Mouse (Mus musculus) neural tube, embryonic 15.5 days (tissue): ENCODE measurements at regions not wholly inside any gene's neighbourhood (a gene's known extent, or its start where the extent isn't known, plus 50 kb on each side); places are given as distances from the start of the nearest gene placed in this dataset.
"Not testable (repeated sequence)": the region's sequence is repeated elsewhere in the genome, so short reads cannot be mapped to it uniquely, and the experiment has no call there.

Experiments
- ATAC-seq: fragments of 200-750 bp; cut with Nextera tagmentation; 2 replicates; pipeline ENCODE4 v1.8.0; 2017; ENCODE audit warnings: mild to moderate bottlenecking, moderate TSS enrichment, moderate library complexity; ENCODE audit not compliant: low FRiP score
- H3K27ac ChIP-seq: fragments of 300-500 bp; sonication (generic); replicated peaks from 2 replicates; pipeline ENCODE4 v1.5.1; 2015; ENCODE audit warnings: mild to moderate bottlenecking, inconsistent platforms
- H3K27me3 ChIP-seq: fragments of 300-500 bp; sonication (generic); replicated peaks from 2 replicates; pipeline ENCODE4 v1.6.1; 2015; ENCODE audit warnings: inconsistent platforms
- H3K36me3 ChIP-seq: fragments of 300-500 bp; sonication (generic); 2 replicates; pipeline ENCODE4 v1.6.1; 2015; ENCODE audit warnings: inconsistent platforms
- H3K4me1 ChIP-seq: fragments of 300-500 bp; sonication (generic); 2 replicates; pipeline ENCODE4 v1.6.1; 2015; ENCODE audit warnings: inconsistent platforms
- H3K4me2 ChIP-seq: fragments of 300-500 bp; sonication (generic); 2 replicates; pipeline ENCODE4 v1.6.1; 2015; ENCODE audit warnings: inconsistent platforms, mild to moderate bottlenecking, moderate library complexity
- H3K4me3 ChIP-seq: fragments of 300-500 bp; sonication (generic); replicated peaks from 2 replicates; pipeline ENCODE4 v1.5.1; 2015; ENCODE audit warnings: mild to moderate bottlenecking, inconsistent platforms
- H3K9ac ChIP-seq: fragments of 300-500 bp; sonication (generic); replicated peaks from 2 replicates; pipeline ENCODE4 v1.6.1; 2015; ENCODE audit warnings: mild to moderate bottlenecking, inconsistent platforms
- H3K9me3 ChIP-seq: fragments of 300-500 bp; sonication (generic); replicated peaks from 2 replicates; pipeline ENCODE4 v1.6.1; 2016; ENCODE audit warnings: inconsistent platforms
- WGBS: fragments of 180-500 bp; shearing (Covaris S2); methylation state at CpG from one replicate; pipeline ENCODE4 v1.1.7; 2015; ENCODE audit warnings: mixed read lengths; 5-methylcytosine and 5-hydroxymethylcytosine counted together

DNA sequence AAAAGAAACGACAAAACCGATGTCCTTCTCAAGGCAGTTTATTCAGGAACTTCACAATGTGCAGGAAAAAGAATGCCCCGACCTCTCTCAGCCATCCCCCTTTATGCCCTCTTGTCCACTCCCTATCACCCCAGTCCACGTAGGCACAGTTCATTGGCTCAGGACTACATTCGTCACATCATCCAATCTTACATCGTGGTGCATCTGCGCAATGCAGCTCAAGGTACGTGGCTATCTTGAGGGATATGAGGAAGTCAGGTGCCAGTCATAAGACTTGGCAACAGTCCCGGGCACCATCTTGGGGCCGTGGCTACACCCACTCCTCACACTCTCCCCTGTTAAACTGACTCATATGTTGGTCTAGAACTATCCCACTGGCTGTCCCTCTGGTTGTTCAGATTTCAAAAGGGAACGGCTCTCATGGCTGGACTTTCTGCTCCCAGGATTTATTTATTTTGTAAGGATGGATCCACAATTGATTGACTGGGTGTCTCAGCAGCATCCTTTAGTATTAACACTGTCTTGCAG, 87.4 kb upstream of the Olfr1402 start:
- H3K27ac ChIP-seq, ATAC-seq, H3K4me3 ChIP-seq, H3K36me3 ChIP-seq, H3K9ac ChIP-seq, H3K9me3 ChIP-seq, H3K4me2 ChIP-seq, H3K27me3 ChIP-seq: not testable (repeated sequence)
- peaks cover 10% of the 10 kb centered on the region; the same call in 1 of the 2 replicates for H3K4me1 ChIP-seq
- 91% methylated on average over 11 of the region's 11 CpGs for WGBS

DNA sequence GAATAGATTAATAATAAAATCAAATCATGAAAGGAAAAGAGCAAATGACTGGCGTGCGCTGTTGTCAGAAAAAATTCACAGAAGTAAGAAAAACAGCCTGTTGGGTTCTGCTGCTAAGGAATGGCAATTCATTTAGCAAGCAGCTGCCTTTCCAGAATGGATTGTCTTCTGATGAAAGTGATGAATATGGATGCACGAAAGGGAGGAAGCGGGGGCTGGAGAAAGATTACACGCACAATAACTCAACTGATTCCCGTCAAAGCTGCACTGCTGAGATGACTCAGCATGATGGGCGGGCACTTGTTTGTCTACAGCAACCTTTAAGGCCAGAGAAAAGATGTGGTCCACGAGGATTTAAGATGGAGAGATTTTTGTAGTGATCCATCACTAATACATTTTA, 85.4 kb upstream of the Olfr1402 start:
- Histone ChIP-seq H3K9ac (no peak overlapping the region), H3K9me3 (no peaks in the 10 kb centered on the region), H3K4me2 (peak overlapping the region; percentile 27; the same call in 1 of the 2 replicates), H3K4me1 (peaks cover 10% of the 10 kb centered on the region; the same call in 1 of the 2 replicates), H3K27me3 (no peaks in the 10 kb centered on the region), H3K36me3 (no peaks in the 10 kb centered on the region), H3K27ac (peak overlapping the region; percentile 33; the same call in 1 of the 2 replicates), H3K4me3 (no peak overlapping the region)
- no peak for ATAC-seq
- 18% methylated on average over 8 of the region's 8 CpGs for WGBS

- H3K4me1 ChIP-seq: peaks cover 13% of the 10 kb centered on the region
- no peak overlapping the region for H3K4me3 ChIP-seq
- H3K9me3 ChIP-seq: no peaks in the 10 kb centered on the region
- H3K9ac ChIP-seq: no peak overlapping the region
- WGBS: 62% methylated on average over 4 of the region's 4 CpGs
- no peaks in the 10 kb centered on the region for H3K36me3 ChIP-seq
- H3K4me2 ChIP-seq: no peak overlapping the region
- ATAC-seq: no peak; the same call in 1 of the 2 replicates
- no peaks in the 10 kb centered on the region for H3K27me3 ChIP-seq
- 0 out of 2 replicates have a peak overlapping the region, but pooled peaks have one; percentile 43 for H3K27ac ChIP-seq
These were observed 70.1 kb upstream of the Olfr1402 start for GRCm38 (mm10) chr3:97491904-97492303.

DNA sequence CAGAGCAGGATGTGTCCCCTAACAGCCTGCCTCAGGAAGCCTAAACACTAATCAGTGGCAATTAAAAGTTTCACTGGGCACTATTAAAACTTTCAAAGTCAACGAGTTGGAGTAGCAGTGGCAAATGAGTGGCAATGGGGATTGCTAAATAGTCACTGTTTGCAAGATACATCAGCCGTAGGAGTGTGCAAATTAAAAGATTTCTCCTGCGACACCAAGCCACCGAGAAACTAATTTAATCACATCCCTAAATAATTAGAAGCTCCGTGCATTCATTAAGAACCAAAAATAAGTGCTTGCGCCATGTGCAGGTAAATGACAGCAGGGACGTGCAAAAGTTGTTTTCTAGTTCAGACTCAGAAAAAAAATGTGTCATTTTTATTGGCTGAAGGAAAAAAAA, 69.4 kb upstream of the Olfr1402 start:
- H3K4me3 ChIP-seq: no peak overlapping the region
- no peak overlapping the region for H3K27ac ChIP-seq
- no peak overlapping the region for H3K9ac ChIP-seq
- no peaks in the 10 kb centered on the region for H3K9me3 ChIP-seq
- ATAC-seq: peak; percentile 53
- no peak overlapping the region for H3K4me2 ChIP-seq
- peaks cover 13% of the 10 kb centered on the region for H3K4me1 ChIP-seq
- WGBS: 42% methylated on average over 7 of the region's 7 CpGs
- H3K27me3 ChIP-seq: no peaks in the 10 kb centered on the region
- H3K36me3 ChIP-seq: no peaks in the 10 kb centered on the region

DNA sequence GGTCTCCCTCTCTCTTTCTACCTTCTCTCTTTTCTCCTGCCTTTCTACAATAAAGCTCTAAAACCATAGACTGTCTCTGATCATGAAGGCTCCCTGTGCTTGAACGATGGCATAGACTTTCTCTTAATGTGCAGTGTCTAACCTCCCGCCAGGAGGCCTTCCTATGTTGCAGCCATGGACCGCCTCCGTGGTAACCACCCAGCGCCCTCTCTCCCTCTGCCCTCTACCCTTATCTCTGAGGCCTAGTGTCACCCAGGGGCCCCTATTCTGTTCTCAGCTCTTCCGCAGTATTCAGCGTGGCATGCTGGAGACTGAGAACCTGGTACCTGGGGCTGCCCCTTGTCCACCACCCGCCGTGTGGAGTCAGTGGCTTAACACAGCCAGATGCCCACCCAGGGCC, 67.5 kb upstream of the Olfr1402 start:
- Histone ChIP-seq H3K36me3 (no peaks in the 10 kb centered on the region), H3K4me3 (no peak overlapping the region), H3K27ac (no peak overlapping the region), H3K4me2 (no peak overlapping the region), H3K9me3 (no peaks in the 10 kb centered on the region), H3K4me1 (peaks cover 13% of the 10 kb centered on the region), H3K27me3 (no peaks in the 10 kb centered on the region), H3K9ac (no peak overlapping the region)
- WGBS: 91% methylated on average over 9 of the region's 9 CpGs
- no peak for ATAC-seq
